Mouse (Mus musculus) ES-Bruce4 (cell line): Measurements from ENCODE around the gene Sec61a1.

ENCODE experiments used
- CTCF ChIP-seq: IDR thresholded peaks from one replicate; pipeline ENCODE4 v1.8.1; 2011; ENCODE audit warnings: low read depth, low read length
- EP300 ChIP-seq: IDR thresholded peaks from 2 replicates; pipeline ENCODE4 v1.6.1; 2011; ENCODE audit warnings: low read depth, low read length; ENCODE audit not compliant: insufficient read depth
- POLR2A ChIP-seq: IDR thresholded peaks from one replicate; pipeline ENCODE4 v1.8.1; 2011; ENCODE audit warnings: low read length; ENCODE audit not compliant: insufficient read depth

- no peak for TF ChIP-seq POLR2A
- TF ChIP-seq CTCF: peak; percentile 27
- no peak for TF ChIP-seq EP300
Observed at GRCm38 (mm10) chr6:88486893-88487292, 31.8 kb downstream of the Sec61a1 start.
